Mouse (Mus musculus) neural tube, embryonic 11.5 days (tissue): ENCODE measurements at regions not wholly inside any gene's neighbourhood (a gene's known extent, or its start where the extent isn't known, plus 50 kb on each side); places are given as distances from the start of the nearest gene placed in this dataset.
"Not testable (repeated sequence)": the region's sequence is repeated elsewhere in the genome, so short reads cannot be mapped to it uniquely, and the experiment has no call there.

Source experiments
- ATAC-seq: fragments of 200-750 bp; cut with Nextera tagmentation; 2 replicates; pipeline ENCODE4 v1.8.0; 2017; ENCODE audit warnings: moderate number of reproducible peaks, mild to moderate bottlenecking, moderate TSS enrichment, moderate library complexity; ENCODE audit not compliant: insufficient read depth, low FRiP score, low TSS enrichment
- DNase-seq: peaks from one replicate; pipeline ENCODE4 v3.0.0-alpha.2; 2015; ENCODE audit warnings: low spot score
- H3K27ac ChIP-seq: fragments of 300-500 bp; sonication (generic); 2 replicates; pipeline ENCODE4 v1.5.1; 2014; ENCODE audit warnings: low read depth, mild to moderate bottlenecking, low read length
- H3K27me3 ChIP-seq: fragments of 300-500 bp; sonication (generic); 2 replicates; pipeline ENCODE4 v1.6.1; 2014; ENCODE audit warnings: mild to moderate bottlenecking, low read length, mixed read lengths; ENCODE audit not compliant: control insufficient read depth, insufficient read depth
- H3K36me3 ChIP-seq: fragments of 300-500 bp; sonication (generic); 2 replicates; pipeline ENCODE4 v1.6.1; 2014; ENCODE audit warnings: mild to moderate bottlenecking, low read length, moderate library complexity, mixed read lengths; ENCODE audit not compliant: control insufficient read depth, insufficient read depth
- H3K4me1 ChIP-seq: fragments of 300-500 bp; sonication (generic); 2 replicates; pipeline ENCODE4 v1.6.1; 2014; ENCODE audit warnings: low read length, mixed read lengths; ENCODE audit not compliant: control insufficient read depth, insufficient read depth
- H3K4me2 ChIP-seq: fragments of 300-500 bp; sonication (generic); 2 replicates; pipeline ENCODE4 v1.6.1; 2014; ENCODE audit warnings: low read depth, mild to moderate bottlenecking, moderate library complexity
- H3K4me3 ChIP-seq: fragments of 300-500 bp; sonication (generic); 2 replicates; pipeline ENCODE4 v1.5.1; 2014; ENCODE audit warnings: low read depth, low read length
- H3K9ac ChIP-seq: fragments of 300-500 bp; sonication (generic); 2 replicates; pipeline ENCODE4 v1.6.1; 2014; ENCODE audit warnings: mild to moderate bottlenecking, low read length
- H3K9me3 ChIP-seq: fragments of 300-500 bp; sonication (generic); 2 replicates; pipeline ENCODE4 v1.6.1; 2016; ENCODE audit warnings: low read length; ENCODE audit not compliant: control insufficient read depth
- WGBS: fragments of 180-500 bp; shearing (Covaris S2); extraction: QIAGEN DNeasy Blood & Tissue Kit; methylation state at CpG from one replicate; pipeline ENCODE4 v1.1.7; 2014; 5-methylcytosine and 5-hydroxymethylcytosine counted together

- DNase-seq, result no peak
- H3K9me3 ChIP-seq, result no peaks in the 10 kb centered on the region
Measured at GRCm38 (mm10) chr11:12589757-12590373, 125.1 kb upstream of the Cobl start.

GRCm38 (mm10) chr11:12584851-12585680 is 120.3 kb upstream of the Cobl start:
- 87% methylated on average over 2 of the region's 2 CpGs for WGBS
- H3K9me3 ChIP-seq, H3K27ac ChIP-seq, H3K4me2 ChIP-seq, H3K9ac ChIP-seq, H3K4me1 ChIP-seq, H3K27me3 ChIP-seq, H3K36me3 ChIP-seq, H3K4me3 ChIP-seq, DNase-seq, ATAC-seq: not testable (repeated sequence)

More at GRCm38 (mm10) chr11:12589757-12590373, 125.1 kb upstream of the Cobl start:
- 84% methylated on average over 7 of the region's 7 CpGs for WGBS
- Histone ChIP-seq H3K36me3 (no peaks in the 10 kb centered on the region), H3K4me1 (no peaks in the 10 kb centered on the region), H3K4me3 (no peak overlapping the region), H3K9ac (no peak overlapping the region), H3K27ac (no peak overlapping the region), H3K27me3 (no peaks in the 10 kb centered on the region), H3K4me2 (no peak overlapping the region)
- ATAC-seq, result no peak

GRCm38 (mm10) chr11:12578999-12579576 is 114.3 kb upstream of the Cobl start:
- no peaks in the 10 kb centered on the region for H3K36me3 ChIP-seq
- DNase-seq (peak; percentile 73), ATAC-seq (peak; percentile 46; the same call in 1 of the 2 replicates)
- H3K9ac ChIP-seq, result no peak overlapping the region
- H3K27me3 ChIP-seq, result no peaks in the 10 kb centered on the region
- no peaks in the 10 kb centered on the region for H3K9me3 ChIP-seq
- no peak overlapping the region for H3K27ac ChIP-seq
- no peak overlapping the region for H3K4me2 ChIP-seq
- no peaks in the 10 kb centered on the region for H3K4me1 ChIP-seq
- 46% methylated on average over 14 of the region's 14 CpGs for WGBS
- no peak overlapping the region for H3K4me3 ChIP-seq

DNA sequence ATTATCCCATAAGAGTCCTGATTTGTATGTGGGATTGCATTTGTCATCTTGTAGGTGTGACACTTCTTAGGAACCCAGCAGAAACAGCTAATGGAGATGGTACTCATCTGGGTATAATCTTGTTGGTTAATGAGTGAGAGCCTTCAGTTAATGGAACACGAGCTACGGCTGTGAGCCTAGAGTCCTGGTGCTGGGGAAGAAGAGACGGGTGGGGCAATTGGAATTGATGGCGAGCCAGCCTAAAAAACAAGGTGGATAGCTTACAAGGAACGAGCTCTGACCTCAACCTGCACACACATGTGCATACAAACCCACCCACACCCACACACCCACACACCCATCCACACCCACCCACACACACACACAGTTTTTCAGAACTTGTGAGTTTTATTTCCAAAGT is 94.9 kb upstream of the Cobl start:
- H3K36me3 ChIP-seq, result no peaks in the 10 kb centered on the region
- no peaks in the 10 kb centered on the region for H3K9me3 ChIP-seq
- 85% methylated on average over 5 of the region's 5 CpGs for WGBS
- no peaks in the 10 kb centered on the region for H3K4me1 ChIP-seq
- H3K4me2 ChIP-seq, result no peak overlapping the region
- H3K27ac ChIP-seq, result no peak overlapping the region
- no peak for DNase-seq
- H3K4me3 ChIP-seq, result no peak overlapping the region
- H3K9ac ChIP-seq, result no peak overlapping the region
- H3K27me3 ChIP-seq, result no peaks in the 10 kb centered on the region
- ATAC-seq, result peak; percentile 18; the same call in 1 of the 2 replicates

GRCm38 (mm10) chr11:12558995-12559633 is 94.4 kb upstream of the Cobl start:
- Histone ChIP-seq H3K27ac (no peak overlapping the region), H3K4me2 (no peak overlapping the region), H3K27me3 (no peaks in the 10 kb centered on the region), H3K4me3 (no peak overlapping the region), H3K9me3 (no peaks in the 10 kb centered on the region), H3K36me3 (no peaks in the 10 kb centered on the region), H3K9ac (no peak overlapping the region), H3K4me1 (no peaks in the 10 kb centered on the region)
- DNase-seq (peak; percentile 48), ATAC-seq (peak; percentile 84)
- 36% methylated on average over 1 of the region's 1 CpGs for WGBS

DNA sequence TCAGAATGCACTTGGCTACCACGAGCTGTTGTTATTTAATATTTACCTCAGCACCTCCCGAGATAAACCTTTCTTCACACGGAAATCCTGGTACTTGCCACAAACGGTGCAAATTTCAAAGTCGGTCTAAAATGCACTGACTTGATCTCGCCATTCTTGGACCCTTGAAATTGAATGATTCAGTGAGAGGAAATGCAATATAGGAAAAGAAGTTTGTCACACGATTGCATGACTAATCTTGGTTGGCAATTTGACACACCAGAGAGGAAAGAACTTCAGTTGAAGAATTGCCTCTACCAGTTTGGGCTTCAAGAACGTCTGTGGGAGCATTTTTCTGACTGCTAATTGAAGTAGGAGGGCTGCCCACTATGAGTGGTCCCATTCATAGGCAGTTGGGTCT is 93.4 kb upstream of the Cobl start:
- Histone ChIP-seq H3K9ac (no peak overlapping the region), H3K36me3 (no peaks in the 10 kb centered on the region), H3K27me3 (no peaks in the 10 kb centered on the region), H3K4me3 (no peak overlapping the region), H3K4me1 (no peaks in the 10 kb centered on the region), H3K27ac (no peak overlapping the region), H3K4me2 (no peak overlapping the region), H3K9me3 (no peaks in the 10 kb centered on the region)
- ATAC-seq, result no peak
- 82% methylated on average over 8 of the region's 8 CpGs for WGBS
- DNase-seq, result no peak

DNA sequence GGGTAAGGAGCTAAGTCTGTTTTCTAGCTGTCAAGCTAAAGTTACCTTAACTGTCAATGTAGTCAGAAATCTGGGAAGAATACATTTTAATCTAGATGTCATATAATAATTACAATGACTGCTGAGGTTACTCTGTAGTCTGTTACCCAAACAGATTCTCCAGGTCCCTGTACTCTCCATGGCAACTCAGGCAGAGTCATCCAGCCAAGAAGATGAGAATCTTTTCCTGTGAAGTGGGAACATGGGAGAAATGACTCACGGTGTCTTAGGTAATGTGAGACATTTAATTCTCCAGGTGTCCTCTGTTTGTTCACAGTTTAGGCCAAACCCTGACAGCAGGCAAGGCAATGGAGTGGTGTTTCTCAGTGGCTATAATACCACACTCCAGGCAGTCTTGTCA is 81.0 kb upstream of the Cobl start:
- H3K4me1 ChIP-seq, result no peaks in the 10 kb centered on the region
- H3K27ac ChIP-seq, result no peak overlapping the region
- H3K36me3 ChIP-seq, result no peaks in the 10 kb centered on the region
- H3K9ac ChIP-seq, result no peak overlapping the region
- no peak overlapping the region for H3K4me2 ChIP-seq
- H3K27me3 ChIP-seq, result no peaks in the 10 kb centered on the region
- DNase-seq, result no peak
- no peaks in the 10 kb centered on the region for H3K9me3 ChIP-seq
- H3K4me3 ChIP-seq, result no peak overlapping the region
- ATAC-seq, result no peak
- WGBS, result 78% methylated on average over 1 of the region's 1 CpGs

DNA sequence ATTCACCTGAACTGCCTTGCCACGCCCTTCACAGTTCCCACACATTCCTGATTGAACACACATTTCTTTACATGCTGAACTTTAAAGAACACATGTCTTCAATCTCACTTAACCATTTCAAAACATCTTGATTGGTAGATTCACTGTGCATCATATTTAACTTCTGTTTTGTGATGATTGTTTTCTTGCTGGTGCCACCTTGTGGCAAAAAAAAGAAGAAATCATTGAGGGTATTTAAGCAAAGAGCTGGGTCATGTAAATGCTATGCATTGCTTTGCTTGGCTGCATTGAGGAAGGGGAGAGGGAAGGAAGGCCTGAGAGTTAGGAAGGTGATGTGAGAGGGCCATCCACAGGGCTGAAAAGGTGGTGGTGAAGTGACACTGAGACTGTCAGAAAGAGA is 78.3 kb upstream of the Cobl start:
- 67% methylated on average over 1 of the region's 1 CpGs for WGBS
- DNase-seq (no peak), ATAC-seq (no peak)
- Histone ChIP-seq H3K36me3 (no peaks in the 10 kb centered on the region), H3K9ac (no peak overlapping the region), H3K4me3 (no peak overlapping the region), H3K4me2 (no peak overlapping the region), H3K27ac (no peak overlapping the region), H3K27me3 (no peaks in the 10 kb centered on the region), H3K9me3 (no peaks in the 10 kb centered on the region), H3K4me1 (no peaks in the 10 kb centered on the region)
